Mouse (Mus musculus) forebrain, embryonic 10.5 days (tissue): Measurements from ENCODE around the gene Rgs6. TPM values are rescaled to one million over a fixed set of nuclear protein-coding genes. Genes with fewer than 3 reads are reported as not detected.

Experiments
- DNase-seq: peaks from one replicate; pipeline ENCODE4 v3.0.0-alpha.2; 2017; ENCODE audit warnings: low spot score; ENCODE audit errors: extremely low spot score
- H3K27ac ChIP-seq: fragments of 300-500 bp; sonication (generic); 2 replicates; pipeline ENCODE4 v1.5.1; 2016; ENCODE audit warnings: mild to moderate bottlenecking
- H3K27me3 ChIP-seq: fragments of 300-500 bp; sonication (generic); 2 replicates; pipeline ENCODE4 v1.6.1; 2016; ENCODE audit warnings: mild to moderate bottlenecking; ENCODE audit not compliant: poor library complexity, severe bottlenecking
- H3K36me3 ChIP-seq: fragments of 300-500 bp; sonication (generic); replicated peaks from 2 replicates; pipeline ENCODE4 v1.6.1; 2016; ENCODE audit warnings: mild to moderate bottlenecking, moderate library complexity
- H3K4me1 ChIP-seq: fragments of 300-500 bp; sonication (generic); 2 replicates; pipeline ENCODE4 v1.6.1; 2016
- H3K4me3 ChIP-seq: fragments of 300-500 bp; sonication (generic); 2 replicates; pipeline ENCODE4 v1.5.1; 2016; ENCODE audit warnings: mild to moderate bottlenecking, moderate library complexity
- H3K9me3 ChIP-seq: fragments of 300-500 bp; sonication (generic); 2 replicates; pipeline ENCODE4 v1.6.1; 2016; ENCODE audit warnings: mild to moderate bottlenecking, moderate library complexity
- WGBS: fragments of 180-500 bp; shearing (Covaris S2); methylation state at CpG from one replicate; pipeline ENCODE4 v1.1.7; 2016; 5-methylcytosine and 5-hydroxymethylcytosine counted together
- polyA plus RNA-seq: library from polyadenylated mRNA; unstranded; fragments of >200 nt; fragmentation: Nextera tagmentation; extraction: Ambion mirVana; gene quantifications from 2 replicates; pipeline ENCODE4 v1.2.1, GENCODE M21; 2016

Rgs6 gene
- polyA plus RNA-seq, 1 experiment from 2014 or later, result 0.60 TPM

GRCm38 (mm10) chr12:82921287-82922015 is 333.4 kb downstream of the Rgs6 start:
- Histone ChIP-seq H3K9me3 (no peaks in the 10 kb centered on the region), H3K27ac (peak overlapping the region; percentile 26; the same call in 1 of the 2 replicates), H3K36me3 (no peaks in the 10 kb centered on the region), H3K4me3 (no peak overlapping the region), H3K27me3 (no peaks in the 10 kb centered on the region), H3K4me1 (peaks cover 12% of the 10 kb centered on the region)
- WGBS, result 93% methylated on average over 20 of the region's 20 CpGs
- no peak for DNase-seq

GRCm38 (mm10) chr12:82922856-82923506 is 334.9 kb downstream of the Rgs6 start:
- no peaks in the 10 kb centered on the region for H3K36me3 ChIP-seq
- no peak overlapping the region for H3K4me3 ChIP-seq
- H3K27me3 ChIP-seq, result no peaks in the 10 kb centered on the region
- H3K27ac ChIP-seq, result no peak overlapping the region
- peaks cover 12% of the 10 kb centered on the region for H3K4me1 ChIP-seq
- WGBS, result 89% methylated on average over 4 of the region's 4 CpGs
- no peak for DNase-seq
- H3K9me3 ChIP-seq, result no peaks in the 10 kb centered on the region

- Histone ChIP-seq H3K4me3 (no peak overlapping the region), H3K36me3 (no peaks in the 10 kb centered on the region), H3K4me1 (no peaks in the 10 kb centered on the region), H3K27me3 (no peaks in the 10 kb centered on the region), H3K27ac (no peak overlapping the region), H3K9me3 (no peaks in the 10 kb centered on the region)
- 93% methylated on average over 14 of the region's 14 CpGs for WGBS
- DNase-seq, result no peak
Measured at GRCm38 (mm10) chr12:82932706-82933461, 344.8 kb downstream of the Rgs6 start.

GRCm38 (mm10) chr12:82935121-82935762 is 347.1 kb downstream of the Rgs6 start:
- 91% methylated on average over 6 of the region's 6 CpGs for WGBS
- H3K4me1 ChIP-seq, result no peaks in the 10 kb centered on the region
- H3K36me3 ChIP-seq, result no peaks in the 10 kb centered on the region
- no peaks in the 10 kb centered on the region for H3K27me3 ChIP-seq
- H3K27ac ChIP-seq, result no peak overlapping the region
- H3K9me3 ChIP-seq, result no peaks in the 10 kb centered on the region
- no peak overlapping the region for H3K4me3 ChIP-seq
- no peak for DNase-seq

GRCm38 (mm10) chr12:82935767-82936166 is 347.7 kb downstream of the Rgs6 start:
- no peak for DNase-seq
- H3K27me3 ChIP-seq, result no peaks in the 10 kb centered on the region
- H3K36me3 ChIP-seq, result no peaks in the 10 kb centered on the region
- WGBS, result 91% methylated on average over 1 of the region's 1 CpGs
- H3K9me3 ChIP-seq, result no peaks in the 10 kb centered on the region
- no peaks in the 10 kb centered on the region for H3K4me1 ChIP-seq
- no peak overlapping the region for H3K27ac ChIP-seq
- no peak overlapping the region for H3K4me3 ChIP-seq

GRCm38 (mm10) chr12:82940461-82940860 is 352.4 kb downstream of the Rgs6 start:
- Histone ChIP-seq H3K4me3 (no peak overlapping the region), H3K4me1 (no peaks in the 10 kb centered on the region), H3K27me3 (no peaks in the 10 kb centered on the region), H3K9me3 (no peaks in the 10 kb centered on the region), H3K36me3 (no peaks in the 10 kb centered on the region), H3K27ac (no peak overlapping the region)
- 83% methylated on average over 4 of the region's 4 CpGs for WGBS
- DNase-seq, result no peak

- Histone ChIP-seq H3K27me3 (no peaks in the 10 kb centered on the region), H3K27ac (no peak overlapping the region), H3K9me3 (no peaks in the 10 kb centered on the region), H3K4me1 (peaks cover 4% of the 10 kb centered on the region; the same call in 1 of the 2 replicates), H3K4me3 (no peak overlapping the region), H3K36me3 (no peaks in the 10 kb centered on the region)
- DNase-seq, result peak; percentile 55
- WGBS, result 26% methylated on average over 5 of the region's 5 CpGs
Measured at GRCm38 (mm10) chr12:82946507-82946906, 358.4 kb downstream of the Rgs6 start.

- no peak overlapping the region for H3K4me3 ChIP-seq
- DNase-seq, result no peak
- no peak overlapping the region for H3K27ac ChIP-seq
- WGBS, result 84% methylated on average over 9 of the region's 9 CpGs
- no peaks in the 10 kb centered on the region for H3K27me3 ChIP-seq
- no peaks in the 10 kb centered on the region for H3K9me3 ChIP-seq
- H3K4me1 ChIP-seq, result no peaks in the 10 kb centered on the region
- H3K36me3 ChIP-seq, result no peaks in the 10 kb centered on the region
Measured at GRCm38 (mm10) chr12:82961111-82961510, 373.0 kb downstream of the Rgs6 start.

- H3K27me3 ChIP-seq, result no peaks in the 10 kb centered on the region
- DNase-seq, result no peak
- H3K36me3 ChIP-seq, result no peaks in the 10 kb centered on the region
- H3K27ac ChIP-seq, result no peak overlapping the region
- no peaks in the 10 kb centered on the region for H3K4me1 ChIP-seq
- no peak overlapping the region for H3K4me3 ChIP-seq
- no peaks in the 10 kb centered on the region for H3K9me3 ChIP-seq
- WGBS, result 94% methylated on average over 4 of the region's 4 CpGs
Measured at GRCm38 (mm10) chr12:82961852-82962251, 373.8 kb downstream of the Rgs6 start.

- no peaks in the 10 kb centered on the region for H3K36me3 ChIP-seq
- WGBS, result 69% methylated on average over 4 of the region's 4 CpGs
Measured at GRCm38 (mm10) chr12:82970521-82971105, 382.5 kb downstream of the Rgs6 start.

GRCm38 (mm10) chr12:82971176-82971575 is 383.1 kb downstream of the Rgs6 start:
- H3K4me1 ChIP-seq, result 0 out of 2 replicates have a peak, but pooled peaks cover 3% of the 10 kb centered on the region
- H3K27ac ChIP-seq, result no peak overlapping the region
- no peaks in the 10 kb centered on the region for H3K36me3 ChIP-seq
- WGBS, result 79% methylated on average over 1 of the region's 1 CpGs
- no peaks in the 10 kb centered on the region for H3K9me3 ChIP-seq
- H3K4me3 ChIP-seq, result no peak overlapping the region
- no peaks in the 10 kb centered on the region for H3K27me3 ChIP-seq
- DNase-seq, result no peak

More at GRCm38 (mm10) chr12:82970521-82971105, 382.5 kb downstream of the Rgs6 start:
- Histone ChIP-seq H3K27me3 (no peaks in the 10 kb centered on the region), H3K4me3 (no peak overlapping the region), H3K4me1 (0 out of 2 replicates have a peak, but pooled peaks cover 3% of the 10 kb centered on the region), H3K9me3 (no peaks in the 10 kb centered on the region), H3K27ac (no peak overlapping the region)
- DNase-seq, result no peak

GRCm38 (mm10) chr12:82972661-82973060 is 384.6 kb downstream of the Rgs6 start:
- no peaks in the 10 kb centered on the region for H3K36me3 ChIP-seq
- no peak overlapping the region for H3K4me3 ChIP-seq
- DNase-seq, result no peak
- no peaks in the 10 kb centered on the region for H3K9me3 ChIP-seq
- H3K27me3 ChIP-seq, result no peaks in the 10 kb centered on the region
- H3K27ac ChIP-seq, result no peak overlapping the region
- 0 out of 2 replicates have a peak, but pooled peaks cover 3% of the 10 kb centered on the region for H3K4me1 ChIP-seq
